Mouse (Mus musculus): Measurements from ENCODE around the gene Slc9a1.

Slc9a1 gene

DNA sequence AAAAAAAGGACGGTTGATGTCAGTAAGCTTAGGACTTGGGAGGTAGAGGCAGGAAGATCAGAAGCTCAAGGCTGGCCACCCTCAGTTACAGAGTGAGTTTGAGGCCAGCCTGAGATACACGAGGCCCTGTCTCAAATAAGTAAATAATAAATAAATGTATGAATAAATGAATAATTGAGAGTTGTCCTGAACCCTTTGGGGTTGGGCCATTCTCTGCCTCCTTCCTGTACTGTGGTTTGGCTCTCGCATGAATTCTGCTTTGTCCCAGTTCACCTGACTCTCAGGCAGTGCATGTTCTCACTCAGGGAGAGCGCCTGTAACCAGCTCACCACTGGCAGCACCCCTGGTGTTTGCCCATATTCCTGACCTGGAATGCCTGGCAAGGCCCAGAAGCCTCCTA is 4.5 kb downstream of the Slc9a1 start:
- no peak for DNase-seq (ENCODE audit: low read depth, low spot score)

DNA sequence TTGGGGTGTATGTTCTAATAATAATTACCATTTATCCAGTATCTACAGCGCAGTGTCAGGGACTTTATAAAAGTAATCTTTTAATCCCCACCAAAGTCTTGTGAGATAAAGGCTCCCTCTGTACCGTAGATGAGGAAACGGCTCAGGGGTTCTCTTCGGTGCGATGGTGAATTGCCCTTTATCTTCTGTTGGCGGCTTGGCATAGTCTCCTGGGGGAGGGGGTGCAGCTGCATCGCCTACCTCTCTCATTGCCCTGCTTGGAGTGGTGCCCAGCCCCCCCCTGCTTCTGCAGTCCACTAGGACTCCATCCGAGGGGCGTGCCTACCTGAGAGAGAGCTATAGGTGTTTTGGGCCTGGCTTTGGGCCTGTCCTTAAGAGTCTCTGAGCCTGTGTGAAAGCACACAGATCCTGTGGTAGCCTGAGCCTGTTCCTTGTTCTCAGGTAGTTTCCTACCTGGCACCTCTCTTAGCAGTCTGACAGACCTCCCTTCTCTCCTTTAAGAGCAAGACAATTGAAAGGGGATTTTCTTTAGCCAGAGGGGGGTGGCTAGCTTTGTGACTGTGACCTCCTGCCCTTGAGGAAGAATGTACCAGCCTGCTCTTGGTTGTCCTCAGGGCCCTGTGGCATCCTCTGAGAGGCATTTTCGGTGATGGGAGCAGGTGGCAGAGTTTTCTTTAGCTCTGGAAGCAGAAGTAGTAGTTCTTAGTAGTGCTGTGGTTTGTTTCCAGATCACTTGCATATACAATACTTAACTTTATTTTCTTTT is 6.5 kb downstream of the Slc9a1 start:
- DNase-seq (ENCODE audit: low read depth, low spot score): no peak

DNA sequence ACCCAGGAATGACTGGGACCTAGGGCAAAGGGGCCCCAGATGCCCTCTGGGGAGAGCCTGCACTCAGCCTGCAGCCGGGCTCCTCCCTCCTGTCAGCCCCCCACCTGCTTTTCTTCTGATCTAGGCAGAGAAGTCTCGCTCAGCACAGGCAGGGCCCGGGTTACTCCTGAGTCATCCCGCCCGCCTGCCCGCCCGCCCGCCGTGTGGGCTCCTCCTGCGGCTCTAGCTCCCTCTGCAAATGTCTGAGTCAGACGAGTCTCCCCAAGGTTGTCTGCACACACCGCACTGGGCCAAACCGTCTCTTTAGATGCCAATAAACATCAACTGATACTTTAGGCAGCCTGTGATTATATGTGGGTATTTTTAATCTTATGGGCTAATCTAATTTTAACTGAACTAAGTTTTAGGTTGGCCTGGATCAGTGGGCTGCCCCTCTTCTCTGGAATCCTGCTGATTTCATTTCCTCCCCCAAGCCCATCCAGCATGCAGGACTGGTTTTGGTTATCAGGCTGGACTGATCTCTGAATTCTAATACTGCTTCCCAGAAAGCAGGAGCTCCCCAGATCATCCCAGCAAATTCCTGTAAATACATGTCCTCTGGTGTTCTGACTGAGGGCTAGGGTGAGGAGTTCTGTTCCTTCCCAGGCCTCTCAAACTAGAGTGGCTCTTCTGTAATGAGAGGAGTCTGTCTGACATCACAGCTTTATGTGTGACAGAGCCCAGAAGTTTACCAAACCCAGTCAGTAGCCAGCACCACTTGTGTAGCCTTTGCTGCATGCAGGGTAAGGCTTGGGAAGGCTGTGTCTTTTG is 8.9 kb downstream of the Slc9a1 start:
- DNase-seq (ENCODE audit: low read depth, low spot score): peak; percentile 44

DNA sequence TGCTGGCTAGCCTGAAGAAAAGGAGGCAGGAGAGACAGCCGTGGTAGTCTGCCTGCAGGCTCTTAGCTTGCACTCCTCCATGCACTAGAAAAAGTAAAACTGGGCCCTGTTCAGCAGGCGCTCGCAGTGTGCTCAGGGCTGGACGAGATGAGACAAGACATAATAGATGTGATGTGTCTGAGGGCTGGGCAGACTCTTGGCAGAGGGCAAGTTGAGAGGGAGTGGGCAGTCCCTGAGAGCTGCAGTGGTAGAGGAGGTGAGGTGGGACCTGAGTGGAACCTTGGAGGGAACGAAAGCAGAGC is 9.5 kb downstream of the Slc9a1 start:
- DNase-seq (ENCODE audit: low read depth, low spot score): no peak

DNA sequence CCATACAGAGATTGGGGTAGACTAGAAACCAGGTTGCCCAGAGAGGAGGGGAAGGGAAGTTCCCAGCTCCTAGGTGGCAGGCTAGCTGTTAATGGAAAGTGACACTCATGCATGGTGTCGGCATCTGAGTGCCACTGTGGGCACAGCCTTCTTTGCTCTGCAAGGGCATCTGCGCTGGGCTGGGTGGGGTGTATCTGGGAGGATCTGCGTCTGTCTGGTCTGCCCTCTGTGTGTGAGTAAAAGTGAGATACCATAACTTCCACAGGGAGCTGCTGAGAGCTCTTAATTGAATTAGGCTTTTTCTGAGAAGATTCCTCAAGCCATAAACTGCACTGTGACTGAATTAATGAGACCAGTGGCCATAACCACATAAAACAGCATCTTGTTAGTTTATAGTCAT is 10.4 kb downstream of the Slc9a1 start:
- no peak for DNase-seq (ENCODE audit: low read depth, low spot score)

DNA sequence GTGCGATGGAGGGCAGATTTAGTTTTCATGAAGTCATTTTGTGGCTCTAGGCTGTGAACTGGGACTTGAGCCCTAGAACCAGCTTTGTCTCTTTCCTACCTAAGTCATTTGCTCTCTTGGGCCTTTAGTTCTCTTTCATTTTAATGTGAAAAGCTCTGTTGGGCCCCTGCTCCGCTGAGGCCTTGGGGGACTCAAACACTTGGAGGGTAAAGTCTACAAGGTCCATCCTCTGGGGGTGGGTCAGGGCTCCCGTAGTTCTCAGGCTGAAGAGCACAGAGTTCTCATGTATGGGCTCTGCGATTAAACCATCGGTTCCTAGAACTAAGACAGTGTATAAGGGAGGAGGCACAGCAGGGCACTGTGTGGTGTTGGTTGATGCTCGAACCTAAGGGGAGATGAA is 11.0 kb downstream of the Slc9a1 start:
- DNase-seq (ENCODE audit: low read depth, low spot score): no peak

DNA sequence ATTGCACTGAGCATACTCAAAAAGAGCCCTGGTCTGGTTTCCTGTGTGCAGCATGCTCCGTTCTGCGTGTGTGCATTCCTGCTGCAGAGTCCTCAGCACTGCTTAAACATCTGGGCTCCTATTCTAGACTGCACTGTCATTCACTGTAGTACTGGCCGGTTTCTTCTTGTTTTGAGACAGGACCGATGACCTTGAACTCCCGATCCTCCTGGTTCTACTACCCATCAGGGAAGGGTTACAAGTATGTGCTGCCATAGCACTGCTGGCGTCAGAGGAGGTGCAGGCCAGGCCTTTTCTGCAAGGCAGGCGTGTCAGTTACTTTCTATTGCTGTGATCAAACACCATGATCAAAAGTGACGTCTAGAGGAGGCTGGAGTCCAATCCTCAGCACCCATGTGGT is 11.6 kb downstream of the Slc9a1 start:
- DNase-seq (ENCODE audit: low read depth, low spot score): no peak

DNA sequence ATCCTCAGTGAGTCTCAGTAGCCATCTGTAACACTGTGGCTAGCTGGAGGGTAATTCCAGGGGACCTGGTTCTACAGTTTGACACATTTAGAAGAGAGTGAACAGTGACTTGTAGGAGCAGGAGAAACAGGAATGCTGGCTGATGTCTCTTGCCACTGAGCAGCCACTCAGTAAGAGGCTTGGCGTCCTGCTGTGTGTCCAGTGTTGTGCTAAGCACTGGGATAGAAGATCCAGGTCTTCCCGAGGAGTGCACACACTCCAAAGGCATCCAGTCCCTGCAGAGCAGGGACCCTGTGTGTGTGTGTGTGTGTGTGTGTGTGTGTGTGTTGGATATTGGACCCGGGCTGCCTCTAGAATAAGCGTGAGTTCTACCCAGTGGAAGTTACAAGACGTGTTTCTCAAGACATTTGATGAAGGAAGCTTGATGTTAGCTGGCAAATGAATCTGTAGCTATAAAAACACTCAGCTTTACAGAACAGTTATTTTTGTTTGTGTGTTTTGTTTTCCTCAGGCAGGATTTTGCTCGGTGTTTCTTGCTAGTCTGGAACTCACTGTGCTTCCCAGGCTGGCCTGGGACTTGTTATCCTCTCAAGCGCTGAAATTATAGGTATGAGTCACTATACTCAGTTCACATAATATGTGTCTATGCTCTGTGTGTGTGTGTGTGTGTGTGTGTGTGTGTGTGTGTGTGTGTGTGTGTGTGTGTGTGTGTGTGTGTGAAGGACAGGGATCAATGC is 16.7 kb downstream of the Slc9a1 start:
- no peak for DNase-seq (ENCODE audit: low read depth, low spot score)

DNA sequence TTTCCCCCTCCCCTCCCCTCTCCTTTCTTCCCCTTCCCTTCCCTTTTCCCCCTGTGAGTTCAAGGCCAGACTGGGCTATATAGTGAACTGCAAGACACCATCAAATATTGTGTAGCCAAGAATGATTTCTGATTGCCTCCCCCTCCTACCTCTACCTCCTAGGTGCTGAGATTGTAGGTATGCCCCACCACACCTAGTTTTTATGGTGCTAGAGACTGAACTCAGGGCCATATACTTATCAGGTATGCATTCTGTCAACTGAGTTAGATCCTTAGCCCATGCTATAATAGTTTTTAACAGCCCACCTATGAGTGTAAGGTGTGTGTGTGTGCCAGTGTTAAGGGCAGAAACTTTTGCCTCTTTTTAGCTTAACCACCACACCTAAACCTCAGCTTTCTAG is 17.5 kb downstream of the Slc9a1 start:
- no peak for DNase-seq (ENCODE audit: low read depth, low spot score)

DNA sequence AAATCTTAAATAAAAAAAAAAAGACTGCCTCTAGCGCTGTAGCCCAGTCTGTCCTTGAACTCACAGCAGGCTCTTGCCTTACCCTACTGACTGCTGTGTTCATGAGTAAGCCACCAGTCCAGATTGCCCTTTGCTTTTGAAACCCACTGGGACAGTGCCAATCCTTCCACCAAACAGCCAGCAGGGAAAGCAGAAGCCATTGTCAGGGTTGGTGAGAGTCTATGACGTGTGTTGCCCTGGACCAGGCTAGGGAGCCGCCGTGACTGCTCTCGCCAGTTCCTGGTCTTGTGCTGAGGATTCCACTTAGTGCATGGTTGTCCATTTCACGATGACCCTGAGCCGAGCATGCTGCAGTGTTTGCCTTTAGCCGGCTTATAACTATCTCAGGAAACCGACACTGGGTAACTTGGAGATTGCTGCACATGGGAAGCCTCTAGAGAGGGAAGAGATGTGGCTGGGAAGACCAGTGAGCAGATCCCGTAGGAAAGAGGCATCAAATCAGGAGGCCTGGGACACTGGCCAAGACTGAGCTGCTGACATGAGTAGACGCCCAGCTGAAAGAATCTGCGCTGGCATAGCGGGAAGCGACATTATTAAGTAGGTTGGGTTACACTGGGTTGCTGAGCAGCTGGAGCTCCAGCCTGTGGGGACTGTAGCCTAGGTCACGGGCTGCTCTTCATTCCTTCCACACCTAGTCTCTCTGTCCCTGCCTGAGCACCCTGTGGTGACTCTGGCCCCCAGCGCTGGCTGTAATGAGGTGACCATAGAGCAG is 19.5 kb downstream of the Slc9a1 start:
- DNase-seq (ENCODE audit: low read depth, low spot score): no peak

DNA sequence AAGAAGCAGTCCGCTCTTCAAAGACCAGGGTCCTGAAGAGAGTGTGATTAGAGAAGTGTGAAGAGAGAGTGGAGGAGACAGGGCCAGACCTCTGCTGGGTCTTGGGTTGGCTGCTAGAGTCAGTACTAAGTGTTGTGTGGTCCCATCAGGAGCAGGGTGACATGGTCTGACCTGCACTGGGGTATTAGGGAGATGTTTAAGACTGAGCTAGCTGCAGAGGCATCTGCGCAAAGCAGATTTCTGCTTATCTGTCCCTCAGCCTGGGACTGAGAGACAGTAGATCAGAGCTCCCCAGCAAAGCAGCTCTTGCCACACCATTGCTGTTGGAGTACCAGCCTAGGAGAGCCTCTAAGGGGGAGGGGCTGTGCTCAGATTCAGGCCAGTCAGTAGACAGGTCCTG is 20.5 kb downstream of the Slc9a1 start:
- DNase-seq (ENCODE audit: low read depth, low spot score): no peak

DNA sequence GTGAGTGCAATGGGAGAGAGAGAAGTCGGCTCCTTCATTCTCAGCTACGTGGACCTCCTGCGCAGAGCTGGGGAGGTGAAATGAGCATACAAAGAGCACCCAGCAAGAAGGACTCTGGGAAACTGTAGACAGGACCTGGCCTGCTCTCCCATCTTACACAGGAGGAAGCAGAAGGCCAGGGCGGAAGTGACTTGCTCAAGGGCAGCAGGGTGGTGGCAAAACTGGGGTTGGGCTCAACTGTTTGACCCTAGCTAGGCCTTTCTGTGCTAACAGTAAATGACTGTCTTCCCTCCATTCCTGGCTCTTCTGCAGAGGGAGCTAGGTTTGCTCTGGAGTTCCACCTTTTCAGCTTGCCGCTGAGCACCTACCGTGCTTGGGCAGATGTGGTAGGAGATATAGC is 21.1 kb downstream of the Slc9a1 start:
- no peak for DNase-seq (ENCODE audit: low read depth, low spot score)

DNA sequence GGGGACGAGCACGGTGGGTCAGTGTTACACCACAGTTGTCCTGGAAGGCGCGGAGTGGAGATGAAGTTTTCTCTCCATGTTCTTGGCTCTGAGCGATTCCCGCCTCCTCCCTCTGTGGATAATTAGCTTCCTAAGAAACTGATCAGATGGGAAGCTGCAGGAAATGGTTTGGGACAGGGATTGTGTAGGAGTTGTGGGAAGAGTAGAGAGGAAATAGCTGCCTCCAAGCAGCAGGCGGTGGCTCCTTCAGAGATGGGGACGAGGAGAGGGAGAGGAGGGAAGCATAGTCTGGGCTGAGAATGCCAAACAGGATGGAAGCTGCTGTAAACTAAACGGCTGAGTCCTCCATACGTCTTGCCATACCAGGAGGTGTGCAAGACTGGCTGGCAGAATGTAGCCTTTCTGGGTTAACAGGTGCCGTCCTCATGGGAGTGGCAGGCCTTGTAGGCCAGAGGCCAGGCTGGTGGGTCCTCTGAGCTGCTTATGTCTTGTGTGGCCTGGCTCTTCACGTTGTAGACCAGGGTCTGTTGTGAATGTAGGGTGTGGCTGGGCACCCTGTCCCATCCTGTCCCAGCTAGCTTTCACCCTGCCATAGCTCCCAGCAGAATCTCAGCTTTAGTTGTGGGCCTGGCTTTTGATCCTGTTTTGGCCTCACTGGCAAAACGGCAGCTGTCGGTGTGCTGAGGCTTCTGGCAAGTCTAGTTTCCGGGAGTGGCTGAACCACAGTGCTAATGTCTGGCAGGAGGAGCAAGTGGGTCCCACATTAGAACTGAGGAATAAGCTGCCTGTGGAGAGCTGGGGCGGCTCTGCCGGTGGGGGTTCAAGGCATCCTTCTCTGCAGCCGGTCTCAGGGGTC is 21.9 kb downstream of the Slc9a1 start:
- no peak for DNase-seq (ENCODE audit: low read depth, low spot score)

DNA sequence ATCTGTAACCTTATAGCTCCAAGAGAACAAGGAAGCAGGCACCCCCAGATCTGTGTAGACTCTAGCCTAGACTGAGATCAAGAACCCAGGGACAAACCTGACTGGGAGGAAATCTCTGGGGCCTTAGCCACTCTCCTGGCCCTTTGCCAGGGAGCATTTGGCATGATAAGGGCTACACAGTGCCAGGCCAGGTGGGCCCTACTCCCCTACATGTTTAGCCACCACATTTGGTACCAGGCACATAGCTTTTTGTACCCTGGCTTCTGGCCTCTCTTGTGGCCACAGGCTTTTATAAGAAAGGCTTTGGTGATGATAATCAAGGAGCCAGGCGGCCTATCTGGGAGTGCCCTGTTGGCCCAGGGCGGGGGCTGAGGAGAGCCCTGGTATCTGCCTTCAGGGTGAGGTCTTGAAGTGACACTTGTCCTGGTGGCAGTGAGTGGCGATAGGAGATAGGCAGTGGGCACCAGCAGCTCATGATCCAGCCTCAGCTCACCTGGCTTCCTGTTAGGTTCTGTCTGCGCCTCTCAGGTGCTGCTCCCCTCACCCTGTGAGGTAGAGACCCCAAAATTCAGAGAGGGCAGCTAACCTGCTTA is 25.6 kb downstream of the Slc9a1 start:
- DNase-seq (ENCODE audit: low read depth, low spot score): no peak

DNA sequence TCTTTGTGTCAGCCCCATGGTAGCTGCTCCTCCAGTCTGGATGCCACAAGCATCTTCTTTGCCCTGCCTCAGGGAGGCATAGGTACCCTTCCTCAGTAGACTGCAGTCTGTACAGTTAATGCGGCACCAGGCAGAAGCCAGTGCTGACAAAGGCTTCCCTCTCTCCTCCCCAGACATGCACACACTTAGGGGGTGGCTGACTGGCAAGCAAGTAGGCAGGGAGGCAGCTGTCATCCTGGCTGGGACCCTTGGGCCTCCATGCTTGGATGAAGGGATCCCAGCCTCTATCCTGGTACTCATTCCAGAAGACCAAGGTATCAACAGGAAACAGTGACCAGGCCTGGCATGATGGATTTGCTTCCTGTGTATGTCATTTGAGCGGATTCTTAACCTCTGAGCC is 26.6 kb downstream of the Slc9a1 start:
- DNase-seq (ENCODE audit: low read depth, low spot score): no peak

DNA sequence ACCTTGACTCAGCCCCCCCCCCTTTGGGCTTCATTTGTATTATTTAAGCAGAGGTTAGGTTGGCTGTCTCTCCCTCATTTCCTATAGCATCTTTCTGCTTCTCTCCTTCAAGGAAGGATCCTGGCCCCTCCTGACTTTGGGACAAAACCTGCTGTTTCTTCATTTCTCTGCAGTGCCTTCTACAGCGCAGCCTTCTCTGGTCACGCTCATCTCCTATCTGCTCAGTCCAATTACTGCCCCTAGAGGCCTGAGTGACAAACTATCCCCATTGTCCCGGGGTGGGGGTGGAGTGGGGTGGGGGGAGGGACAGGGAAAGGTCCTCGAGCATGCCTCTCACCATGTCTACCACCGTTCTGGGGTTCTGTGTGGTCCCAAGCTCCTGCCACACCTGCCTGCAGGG is 27.8 kb downstream of the Slc9a1 start:
- no peak for DNase-seq (ENCODE audit: low read depth, low spot score)

DNA sequence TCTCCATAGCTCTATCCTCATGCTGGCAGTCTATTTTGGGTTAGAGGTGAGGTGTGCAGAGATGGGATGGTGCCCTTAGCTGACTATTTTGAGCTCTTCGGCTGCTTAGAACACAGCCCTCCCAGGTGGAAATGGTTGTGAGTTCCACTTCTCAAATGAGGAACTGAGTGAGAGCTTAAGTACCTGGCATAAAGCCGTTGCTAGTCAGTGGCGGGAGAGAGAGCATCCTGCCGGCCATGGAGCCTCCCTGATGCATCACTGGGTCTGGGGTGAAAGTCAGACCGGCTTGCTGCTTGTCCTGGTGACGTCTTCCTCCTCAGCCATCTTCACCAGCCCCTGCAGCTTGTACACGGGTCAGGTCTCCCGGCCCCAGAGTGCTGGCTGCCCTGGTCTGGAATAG is 28.5 kb downstream of the Slc9a1 start:
- no peak for DNase-seq (ENCODE audit: low read depth, low spot score)

DNA sequence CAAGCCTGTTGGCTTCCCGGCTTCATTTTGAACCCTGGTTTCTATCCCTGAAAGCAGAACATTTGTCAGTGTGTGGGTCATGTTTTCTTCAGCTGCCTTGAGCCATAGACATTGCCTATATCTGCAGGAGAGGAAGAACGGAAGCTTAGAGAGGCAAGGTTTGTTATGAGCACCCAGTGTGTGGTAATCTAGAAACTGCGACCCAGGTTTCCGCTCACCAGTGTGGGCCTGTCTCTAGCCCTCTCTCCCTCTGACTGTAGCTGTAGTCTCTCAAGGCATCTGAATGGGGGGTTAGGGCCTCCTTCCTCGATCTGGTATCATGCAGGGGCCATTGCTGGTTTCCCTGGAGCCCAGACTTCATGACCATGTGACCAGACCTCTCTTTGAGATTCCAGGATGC is 29.1 kb downstream of the Slc9a1 start:
- DNase-seq (ENCODE audit: low read depth, low spot score): no peak

DNA sequence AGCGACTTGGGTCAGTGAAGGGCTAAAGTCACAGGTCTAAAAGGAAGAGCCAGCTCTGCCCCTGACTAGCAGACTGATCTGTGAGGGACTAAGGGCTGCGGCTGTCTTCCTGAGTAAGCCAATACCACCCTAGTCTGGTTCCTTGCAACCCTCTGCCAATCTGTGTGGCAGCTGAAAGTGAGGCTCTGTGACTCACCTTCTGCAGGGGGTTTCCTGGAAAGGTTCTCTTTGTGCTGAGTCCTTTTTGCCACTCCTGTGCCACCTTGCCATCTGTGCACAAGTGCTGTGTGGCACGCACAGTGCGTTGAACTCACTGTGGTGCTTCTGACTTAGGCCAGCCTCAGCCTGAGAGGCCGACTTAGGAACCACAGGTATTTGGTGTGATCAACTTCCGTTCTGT is 30.0 kb downstream of the Slc9a1 start:
- no peak for DNase-seq (ENCODE audit: low read depth, low spot score)

DNA sequence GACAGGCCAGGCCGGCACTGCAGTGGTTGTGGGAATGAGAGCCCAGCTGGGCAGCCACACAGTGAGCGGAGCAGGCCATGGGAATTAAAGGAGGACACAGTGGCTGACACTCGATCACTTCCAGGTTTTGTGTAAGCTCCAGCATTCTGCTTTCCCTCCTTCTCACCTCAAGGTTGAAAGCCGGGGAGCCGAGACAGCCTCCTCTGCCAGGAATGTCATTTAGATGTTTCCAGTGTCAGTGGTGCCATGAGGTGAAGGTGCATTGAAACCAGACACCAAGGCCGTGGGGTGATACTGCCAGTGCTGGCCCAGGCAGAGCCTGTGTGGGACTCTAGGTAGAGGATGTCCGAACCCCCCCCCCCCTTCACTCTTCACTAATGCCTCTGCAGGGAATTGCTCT is 30.6 kb downstream of the Slc9a1 start:
- DNase-seq (ENCODE audit: low read depth, low spot score): no peak

DNA sequence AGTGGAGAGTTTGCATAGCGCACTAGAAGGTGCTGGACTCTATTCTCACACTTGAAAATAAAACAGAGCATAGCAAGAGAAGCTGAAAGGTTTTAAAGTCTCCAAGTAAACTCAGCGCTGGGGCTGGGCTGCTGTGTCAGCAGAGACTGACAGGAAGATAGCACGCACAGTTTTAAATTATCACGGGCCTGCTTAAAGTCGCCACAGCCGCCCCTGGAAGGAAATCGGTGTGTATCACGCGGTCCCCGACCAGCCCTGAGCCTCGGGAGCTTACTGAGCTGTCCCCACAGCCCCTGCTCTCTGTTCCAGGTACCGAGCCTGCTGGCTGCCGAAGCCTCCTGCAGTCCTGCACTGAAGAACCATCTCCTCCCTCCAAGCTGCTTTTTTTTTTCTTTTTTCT is 32.5 kb downstream of the Slc9a1 start:
- no peak for DNase-seq (ENCODE audit: low read depth, low spot score)
